In the genomic region with DNA sequence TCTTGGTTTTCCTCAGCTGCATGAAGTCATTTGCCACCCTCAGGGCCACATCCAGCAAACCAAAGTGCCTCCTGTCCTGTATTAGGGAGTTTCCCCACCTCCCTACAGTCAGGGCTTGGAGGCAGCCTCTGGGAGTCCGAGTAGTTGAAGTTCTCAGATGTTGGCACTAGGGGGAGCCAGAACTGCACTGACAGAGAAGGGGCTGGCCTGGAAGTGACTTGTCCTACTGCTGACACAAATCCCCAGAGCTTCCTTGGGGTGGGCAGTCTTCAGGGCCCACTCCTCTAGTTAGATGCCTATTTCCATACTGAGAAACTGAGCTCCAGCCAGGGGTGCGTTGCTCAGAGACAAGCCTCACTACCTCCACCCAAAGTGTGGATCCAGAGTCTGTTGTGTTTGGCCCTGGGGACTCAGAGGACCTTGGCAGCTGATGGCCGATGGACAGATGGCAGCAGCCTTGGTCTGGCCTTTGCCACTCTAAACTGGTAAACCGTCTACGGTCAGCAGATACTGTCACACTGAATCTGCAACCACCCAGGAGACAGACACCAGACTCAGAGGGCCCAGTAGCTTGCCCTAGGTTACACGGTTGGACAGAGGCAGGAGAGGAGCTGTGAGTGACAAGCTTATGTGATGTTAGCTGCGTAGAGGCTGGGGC, we compare ENCODE assay signal across 8 mouse cellular contexts. TPM values are rescaled to one million over a fixed set of nuclear protein-coding genes. Genes with fewer than 3 reads are reported as not detected.
DNase-seq lines count a peak whose midpoint lies in the region; ATAC-seq lines count a peak whose summit lies in the region.

No protein-coding gene starts in this region.

- no peaks in the 10 kb centered on the region for H3K27me3 ChIP-seq in forebrain, embryonic 10.5 days (ENCODE audit: poor library complexity, severe bottlenecking)
- no peaks in the 10 kb centered on the region for H3K27me3 ChIP-seq in forebrain, embryonic 12.5 days
- H3K27me3 ChIP-seq in hindbrain, embryonic 11.5 days (ENCODE audit: control insufficient read depth, insufficient read depth, low read length): no peaks in the 10 kb centered on the region

- no peaks in the 10 kb centered on the region for H3K36me3 ChIP-seq in forebrain, embryonic 10.5 days (replicated peaks)
- H3K36me3 ChIP-seq in forebrain, embryonic 12.5 days (replicated peaks): no peaks in the 10 kb centered on the region
- no peaks in the 10 kb centered on the region for H3K36me3 ChIP-seq in hindbrain, embryonic 11.5 days (ENCODE audit: control insufficient read depth, insufficient read depth, low read length)

- H3K9me3 ChIP-seq in forebrain, embryonic 10.5 days: no peaks in the 10 kb centered on the region
- H3K9me3 ChIP-seq in forebrain, embryonic 12.5 days: no peaks in the 10 kb centered on the region
- no peaks in the 10 kb centered on the region for H3K9me3 ChIP-seq in hindbrain, embryonic 11.5 days (ENCODE audit: control insufficient read depth, low read length)

- no peak overlapping the region for H3K4me2 ChIP-seq in forebrain, embryonic 12.5 days
- H3K4me2 ChIP-seq in hindbrain, embryonic 11.5 days (replicated peaks; ENCODE audit: low read depth, low read length): no peak overlapping the region

- peak; percentile 80 for DNase-seq in forebrain, embryonic 10.5 days (ENCODE audit: extremely low spot score, low spot score)
- peak; percentile 83 to 84 for DNase-seq in cerebellum, adult 18-20 months
- DNase-seq in frontal cortex, adult 2 months (ENCODE audit: extremely low spot score in 1 of 2, low spot score in 1 of 2): peak; percentile 62 to 89
- peak; percentile 88 for DNase-seq in hindbrain, embryonic 11.5 days (ENCODE audit: low spot score)
- peak; percentile 79 for DNase-seq in layer of hippocampus, adult 9-11 months
- peak; percentile 94 for DNase-seq in lung, postnatal 10 days
- peak; percentile 75 to 83 for DNase-seq in right cerebral cortex, postnatal 10 days (ENCODE audit: low spot score in 2 of 2)

- H3K4me3 ChIP-seq in forebrain, embryonic 10.5 days: no peak overlapping the region
- no peak overlapping the region for H3K4me3 ChIP-seq in forebrain, embryonic 12.5 days (replicated peaks)
- no peak overlapping the region for H3K4me3 ChIP-seq in hindbrain, embryonic 11.5 days (ENCODE audit: low read depth, low read length)

- H3K9ac ChIP-seq in forebrain, embryonic 12.5 days: no peak overlapping the region
- no peak overlapping the region for H3K9ac ChIP-seq in hindbrain, embryonic 11.5 days (ENCODE audit: low read depth, low read length)

- H3K27ac ChIP-seq in forebrain, embryonic 10.5 days: peak overlapping the region; percentile 49
- H3K27ac ChIP-seq in forebrain, embryonic 12.5 days: no peak overlapping the region
- H3K27ac ChIP-seq in hindbrain, embryonic 11.5 days (ENCODE audit: low read depth, low read length): no peak overlapping the region

- no peak for ATAC-seq in forebrain, embryonic 12.5 days (ENCODE audit: low FRiP score)
- ATAC-seq in hindbrain, embryonic 11.5 days (ENCODE audit: low FRiP score): peak; percentile 31; the same call in 1 of the 2 replicates

- WGBS in forebrain, embryonic 10.5 days: 60% methylated on average over 7 of the region's 7 CpGs
- 62% methylated on average over 7 of the region's 7 CpGs for WGBS in forebrain, embryonic 12.5 days
- 51% methylated on average over 7 of the region's 7 CpGs for WGBS in hindbrain, embryonic 11.5 days

- peaks cover 67% of the 10 kb centered on the region for H3K4me1 ChIP-seq in forebrain, embryonic 10.5 days
- H3K4me1 ChIP-seq in forebrain, embryonic 12.5 days: peaks cover 33% of the 10 kb centered on the region
- peaks cover 13% of the 10 kb centered on the region for H3K4me1 ChIP-seq in hindbrain, embryonic 11.5 days (replicated peaks; ENCODE audit: control insufficient read depth, insufficient read depth, low read length)

RNA-seq across cellular contexts. Expression of gene Ak1, which starts 10.3 kb away (rescaled TPM):
- polyA plus RNA-seq in forebrain, embryonic 10.5 days (2016; fragmentation: Nextera tagmentation; extraction: Ambion mirVana): 17.8 and 20.2 TPM in 2 replicates
- 27.0 and 32.1 TPM in 2 replicates for polyA plus RNA-seq in forebrain, embryonic 12.5 days (2016; fragmentation: Nextera tagmentation; extraction: Ambion mirVana)
- polyA plus RNA-seq in frontal cortex, adult 2 months (2012; rRNA removed): 151 and 154 TPM in 2 replicates
- polyA plus RNA-seq in hindbrain, embryonic 11.5 days (2014; fragmentation: Nextera tagmentation; extraction: Ambion mirVana): 23.4 and 23.9 TPM in 2 replicates

RNA-seq across cellular contexts. Expression of gene Eng, which starts 14.5 kb away (rescaled TPM):
- 24.5 and 24.7 TPM in 2 replicates for polyA plus RNA-seq in forebrain, embryonic 10.5 days (2016; fragmentation: Nextera tagmentation; extraction: Ambion mirVana)
- 21.0 and 21.4 TPM in 2 replicates for polyA plus RNA-seq in forebrain, embryonic 12.5 days (2016; fragmentation: Nextera tagmentation; extraction: Ambion mirVana)
- polyA plus RNA-seq in frontal cortex, adult 2 months (2012; rRNA removed): 34.7 and 37.7 TPM in 2 replicates
- 18.1 and 23.1 TPM in 2 replicates for polyA plus RNA-seq in hindbrain, embryonic 11.5 days (2014; fragmentation: Nextera tagmentation; extraction: Ambion mirVana)

RNA-seq across cellular contexts. Expression of gene St6galnac6, which starts 32.4 kb away (rescaled TPM):
- polyA plus RNA-seq in forebrain, embryonic 10.5 days (2016; fragmentation: Nextera tagmentation; extraction: Ambion mirVana): 13.3 and 13.8 TPM in 2 replicates
- polyA plus RNA-seq in forebrain, embryonic 12.5 days (2016; fragmentation: Nextera tagmentation; extraction: Ambion mirVana): 11.6 and 11.7 TPM in 2 replicates
- 98.8 and 112 TPM in 2 replicates for polyA plus RNA-seq in frontal cortex, adult 2 months (2012; rRNA removed)
- 3.2 and 5.0 TPM in 2 replicates for polyA plus RNA-seq in hindbrain, embryonic 11.5 days (2014; fragmentation: Nextera tagmentation; extraction: Ambion mirVana)

RNA-seq across cellular contexts. Expression of gene St6galnac4, which starts 45.0 kb away (rescaled TPM):
- 15.7 and 17.6 TPM in 2 replicates for polyA plus RNA-seq in forebrain, embryonic 10.5 days (2016; fragmentation: Nextera tagmentation; extraction: Ambion mirVana)
- 15.1 and 17.0 TPM in 2 replicates for polyA plus RNA-seq in forebrain, embryonic 12.5 days (2016; fragmentation: Nextera tagmentation; extraction: Ambion mirVana)
- polyA plus RNA-seq in frontal cortex, adult 2 months (2012; rRNA removed): 32.4 and 34.4 TPM in 2 replicates
- polyA plus RNA-seq in hindbrain, embryonic 11.5 days (2014; fragmentation: Nextera tagmentation; extraction: Ambion mirVana): 12.9 and 13.4 TPM in 2 replicates

RNA-seq across cellular contexts. Expression of gene 9430097D07Rik, which starts 56.4 kb away (rescaled TPM):
- 0.19 and 0.30 TPM in 2 replicates for polyA plus RNA-seq in forebrain, embryonic 10.5 days (2016; fragmentation: Nextera tagmentation; extraction: Ambion mirVana)
- polyA plus RNA-seq in forebrain, embryonic 12.5 days (2016; fragmentation: Nextera tagmentation; extraction: Ambion mirVana): 0.19 TPM in 1 of 2 replicates, not detected in the other
- polyA plus RNA-seq in frontal cortex, adult 2 months (2012; rRNA removed): 0.38 and 0.46 TPM in 2 replicates
- 0.37 and 0.42 TPM in 2 replicates for polyA plus RNA-seq in hindbrain, embryonic 11.5 days (2014; fragmentation: Nextera tagmentation; extraction: Ambion mirVana)
